Mouse (Mus musculus): Measurements from ENCODE around the gene Hoxa10. TPM values are rescaled to one million over a fixed set of nuclear protein-coding genes. Genes with fewer than 3 reads are reported as not detected.

Gene Hoxa10
- total and polyA plus RNA-seq, 3 experiments = 0.05 TPM; not detected in 2

DNA sequence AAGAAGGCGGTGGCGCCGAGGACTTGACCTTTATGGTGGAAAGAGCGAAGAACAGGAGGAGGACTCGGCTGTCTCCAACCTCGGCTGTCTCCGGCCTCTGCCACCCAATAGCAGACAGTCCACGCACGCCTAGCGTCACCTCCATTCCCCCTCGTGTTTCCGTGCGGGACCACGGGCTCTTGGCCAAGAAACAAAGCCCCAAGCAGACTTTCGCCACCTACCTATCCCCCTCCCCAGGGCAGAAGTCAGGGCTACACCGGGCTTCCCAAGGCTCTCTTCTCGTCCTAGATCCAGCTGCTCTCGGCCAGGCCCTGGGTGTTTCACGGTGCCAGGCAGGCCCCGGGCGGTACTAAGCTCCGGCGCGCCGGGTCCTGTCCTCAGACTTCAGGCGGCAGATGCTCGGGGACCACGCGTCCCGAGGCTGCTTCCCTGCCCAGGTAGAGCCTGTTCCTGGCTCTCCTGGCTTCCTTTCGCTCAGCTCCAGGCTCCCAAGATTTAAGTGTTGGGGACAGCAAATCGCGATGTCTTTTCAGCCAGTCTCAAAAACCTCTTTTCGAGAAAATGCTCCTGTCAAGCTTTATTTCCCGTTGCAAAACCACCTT is 12.2 kb upstream of the Hoxa10 start:
- DNase-seq (ENCODE audit: low spot score) (no peak), ATAC-seq (ENCODE audit: extremely low read depth, insufficient number of reproducible peaks, low FRiP score, poor library complexity, severe bottlenecking) (no peak)
- peaks cover 37% of the 10 kb centered on the region for H3K27me3 ChIP-seq (ENCODE audit: insufficient read depth, low read length)
- H3K4me1 ChIP-seq (ENCODE audit: insufficient read depth, low read depth, low read length) = no peaks in the 10 kb centered on the region
- no peaks in the 10 kb centered on the region for H3K36me3 ChIP-seq (replicated peaks)
- no peaks in the 10 kb centered on the region for H3K9me3 ChIP-seq (replicated peaks)
- no peak overlapping the region for H3K4me3 ChIP-seq (ENCODE audit: low read depth, low read length)
- TF ChIP-seq CTCF (IDR thresholded peaks at IDR 0.05; ENCODE audit: low read depth, low read length) (no peak), GATA2 (IDR thresholded peaks at IDR 0.05; ENCODE audit: borderline replicate concordance, low read depth, low read length) (no peak), POLR2AphosphoS5 (IDR thresholded peaks at IDR 0.05; ENCODE audit: insufficient replicate concordance, low read depth, low read length) (no peak), TAL1 (conservative IDR thresholded peaks at IDR 0.05; ENCODE audit: low read depth, low read length) (no peak), GATA1 (IDR thresholded peaks at IDR 0.05; ENCODE audit: borderline replicate concordance, low read length) (no peak)

DNA sequence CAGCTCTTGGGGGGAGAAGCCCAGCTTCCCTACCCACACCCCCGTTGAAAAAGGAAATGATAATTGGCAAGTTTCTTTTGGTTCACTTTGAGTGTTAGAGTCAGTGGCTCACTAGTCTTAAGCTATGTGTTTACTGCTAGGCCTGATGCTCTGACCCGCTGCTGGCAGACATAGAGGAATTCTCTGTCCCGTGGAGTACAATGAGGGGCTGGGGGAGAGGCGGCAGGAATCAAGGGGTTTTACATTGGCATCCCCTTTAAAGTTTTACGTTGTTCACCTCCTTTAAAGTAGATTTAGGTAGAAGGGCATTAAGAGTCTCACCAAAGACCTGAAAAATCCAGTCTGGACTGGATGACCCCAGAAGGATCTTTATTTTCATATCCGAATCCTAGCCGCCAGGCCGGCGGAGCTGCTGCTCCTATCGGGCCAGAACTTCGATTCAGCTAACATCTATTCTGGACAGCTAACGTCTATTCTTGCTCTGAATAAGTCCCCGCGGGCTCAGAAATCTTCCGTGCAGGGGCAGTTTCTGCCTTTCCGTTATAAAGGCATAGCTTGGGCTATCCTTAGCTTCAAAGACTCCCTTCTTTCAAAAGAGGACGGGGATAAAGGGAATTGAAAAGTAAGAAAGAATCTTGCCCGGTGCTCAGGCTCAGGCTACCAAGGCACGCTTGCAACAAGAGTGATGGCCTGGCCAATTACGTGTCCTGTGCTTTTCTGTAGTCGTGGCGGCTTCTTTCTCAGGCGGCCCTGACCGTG is 11.5 kb upstream of the Hoxa10 start:
- TF ChIP-seq TAL1 (conservative IDR thresholded peaks at IDR 0.05; ENCODE audit: low read depth, low read length) = no peak
- no peak for TF ChIP-seq GATA2 (IDR thresholded peaks at IDR 0.05; ENCODE audit: borderline replicate concordance, low read depth, low read length)
- TF ChIP-seq GATA1 (IDR thresholded peaks at IDR 0.05; ENCODE audit: borderline replicate concordance, low read length) = no peak
- no peak for TF ChIP-seq CTCF (IDR thresholded peaks at IDR 0.05; ENCODE audit: low read depth, low read length)
- TF ChIP-seq POLR2AphosphoS5 (IDR thresholded peaks at IDR 0.05; ENCODE audit: insufficient replicate concordance, low read depth, low read length) = no peak
- ATAC-seq (ENCODE audit: extremely low read depth, insufficient number of reproducible peaks, low FRiP score, poor library complexity, severe bottlenecking) (no peak), DNase-seq (ENCODE audit: low spot score) (no peak)
- H3K4me3 ChIP-seq (ENCODE audit: low read depth, low read length) = no peak overlapping the region
- no peaks in the 10 kb centered on the region for H3K9me3 ChIP-seq (replicated peaks)
- no peaks in the 10 kb centered on the region for H3K36me3 ChIP-seq (replicated peaks)
- peaks cover 41% of the 10 kb centered on the region for H3K27me3 ChIP-seq (ENCODE audit: insufficient read depth, low read length)
- no peaks in the 10 kb centered on the region for H3K4me1 ChIP-seq (ENCODE audit: insufficient read depth, low read depth, low read length)

DNA sequence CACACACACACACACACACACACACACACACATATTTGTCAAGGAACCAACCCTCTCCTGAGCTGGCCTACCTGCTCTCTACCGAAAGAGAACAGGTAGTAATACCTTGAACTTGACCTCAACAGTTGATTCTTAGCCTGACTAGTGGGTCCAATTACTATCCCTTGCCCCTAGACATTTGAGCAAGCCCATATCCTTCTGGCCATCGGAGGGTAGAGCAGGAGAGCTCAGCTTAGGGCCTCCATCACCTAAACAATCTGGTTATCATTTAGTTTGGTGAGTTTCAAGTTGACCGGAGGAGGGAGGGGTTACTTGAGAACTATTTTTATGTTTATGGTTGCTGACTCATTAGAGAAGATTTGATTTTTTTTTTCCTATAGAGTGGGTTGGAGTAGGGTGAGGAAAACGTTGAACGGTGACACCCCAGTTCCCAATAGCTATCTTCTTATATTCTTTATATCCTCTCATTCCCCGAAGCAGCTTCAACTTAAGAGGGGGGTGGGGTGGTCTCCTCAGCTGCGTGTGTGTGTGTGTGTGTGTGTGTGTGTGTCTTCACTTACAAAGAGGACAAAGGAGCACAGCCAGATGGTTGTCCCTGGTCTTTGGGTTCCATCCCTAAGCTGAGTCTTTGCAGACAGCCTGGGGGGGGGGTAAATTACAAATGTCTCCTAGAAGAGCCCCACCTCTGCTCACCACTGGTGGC is 10.7 kb upstream of the Hoxa10 start:
- Histone ChIP-seq H3K27me3 (ENCODE audit: insufficient read depth, low read length) (peaks cover 44% of the 10 kb centered on the region), H3K4me3 (ENCODE audit: low read depth, low read length) (no peak overlapping the region), H3K36me3 (replicated peaks) (no peaks in the 10 kb centered on the region), H3K4me1 (ENCODE audit: insufficient read depth, low read depth, low read length) (no peaks in the 10 kb centered on the region), H3K9me3 (replicated peaks) (no peaks in the 10 kb centered on the region)
- TF ChIP-seq POLR2AphosphoS5 (IDR thresholded peaks at IDR 0.05; ENCODE audit: insufficient replicate concordance, low read depth, low read length) (no peak), CTCF (IDR thresholded peaks at IDR 0.05; ENCODE audit: low read depth, low read length) (no peak), TAL1 (conservative IDR thresholded peaks at IDR 0.05; ENCODE audit: low read depth, low read length) (no peak), GATA1 (IDR thresholded peaks at IDR 0.05; ENCODE audit: borderline replicate concordance, low read length) (no peak), GATA2 (IDR thresholded peaks at IDR 0.05; ENCODE audit: borderline replicate concordance, low read depth, low read length) (no peak)
- no peak for ATAC-seq (ENCODE audit: extremely low read depth, insufficient number of reproducible peaks, low FRiP score, poor library complexity, severe bottlenecking)
- DNase-seq (ENCODE audit: low spot score) = no peak

DNA sequence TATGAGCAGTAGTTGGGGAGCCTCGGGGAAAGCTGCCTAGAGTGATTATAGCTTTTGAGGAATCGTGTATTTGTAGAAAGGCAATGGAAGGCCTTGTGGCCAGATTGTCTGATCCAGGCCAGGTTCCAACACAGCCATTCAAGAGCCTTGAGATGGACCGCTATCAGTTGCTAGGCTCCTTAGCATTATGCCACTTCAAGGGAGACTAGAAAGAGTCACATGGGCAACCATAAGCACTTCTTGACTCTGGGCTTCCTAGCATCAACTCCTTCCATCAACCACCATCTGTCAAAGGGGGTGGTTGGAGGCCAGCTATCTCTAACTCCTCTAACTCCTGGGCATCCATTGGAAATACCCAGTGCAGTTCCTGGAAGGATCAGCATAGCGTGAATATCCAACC is 9.2 kb upstream of the Hoxa10 start:
- H3K36me3 ChIP-seq (replicated peaks) = no peaks in the 10 kb centered on the region
- peaks cover 52% of the 10 kb centered on the region for H3K27me3 ChIP-seq (ENCODE audit: insufficient read depth, low read length)
- ATAC-seq (ENCODE audit: extremely low read depth, insufficient number of reproducible peaks, low FRiP score, poor library complexity, severe bottlenecking) = no peak
- no peak for DNase-seq (ENCODE audit: low spot score)
- no peak for TF ChIP-seq POLR2AphosphoS5 (IDR thresholded peaks at IDR 0.05; ENCODE audit: insufficient replicate concordance, low read depth, low read length)
- TF ChIP-seq GATA2 (IDR thresholded peaks at IDR 0.05; ENCODE audit: borderline replicate concordance, low read depth, low read length) = no peak
- no peak for TF ChIP-seq GATA1 (IDR thresholded peaks at IDR 0.05; ENCODE audit: borderline replicate concordance, low read length)
- TF ChIP-seq CTCF (IDR thresholded peaks at IDR 0.05; ENCODE audit: low read depth, low read length) = no peak
- TF ChIP-seq TAL1 (conservative IDR thresholded peaks at IDR 0.05; ENCODE audit: low read depth, low read length) = no peak
- no peaks in the 10 kb centered on the region for H3K4me1 ChIP-seq (ENCODE audit: insufficient read depth, low read depth, low read length)
- no peak overlapping the region for H3K4me3 ChIP-seq (ENCODE audit: low read depth, low read length)
- H3K9me3 ChIP-seq (replicated peaks) = no peaks in the 10 kb centered on the region

DNA sequence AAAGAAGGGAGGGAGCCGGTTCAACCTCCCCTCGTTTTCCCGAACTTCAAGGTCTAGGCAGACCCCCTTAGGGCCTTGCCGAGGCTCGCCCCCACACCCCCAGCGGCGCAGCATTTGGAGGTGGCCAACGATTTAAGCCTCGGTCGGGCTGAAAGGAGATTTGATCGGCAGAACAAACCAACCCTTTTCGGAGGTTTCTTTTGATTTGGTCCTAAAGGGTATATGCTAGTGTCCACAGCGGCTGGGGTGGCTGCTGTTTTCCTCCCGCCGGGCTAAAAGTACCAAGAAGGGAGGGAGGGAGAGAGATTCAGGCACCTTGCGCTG is 8.7 kb upstream of the Hoxa10 start:
- no peak for ATAC-seq (ENCODE audit: extremely low read depth, insufficient number of reproducible peaks, low FRiP score, poor library complexity, severe bottlenecking)
- Histone ChIP-seq H3K9me3 (replicated peaks) (no peaks in the 10 kb centered on the region), H3K27me3 (ENCODE audit: insufficient read depth, low read length) (peaks cover 52% of the 10 kb centered on the region), H3K36me3 (replicated peaks) (no peaks in the 10 kb centered on the region), H3K4me3 (ENCODE audit: low read depth, low read length) (no peak overlapping the region), H3K4me1 (ENCODE audit: insufficient read depth, low read depth, low read length) (no peaks in the 10 kb centered on the region)
- no peak for DNase-seq (ENCODE audit: low spot score)
- TF ChIP-seq TAL1 (conservative IDR thresholded peaks at IDR 0.05; ENCODE audit: low read depth, low read length) = no peak
- TF ChIP-seq GATA2 (IDR thresholded peaks at IDR 0.05; ENCODE audit: borderline replicate concordance, low read depth, low read length) = no peak
- no peak for TF ChIP-seq GATA1 (IDR thresholded peaks at IDR 0.05; ENCODE audit: borderline replicate concordance, low read length)

DNA sequence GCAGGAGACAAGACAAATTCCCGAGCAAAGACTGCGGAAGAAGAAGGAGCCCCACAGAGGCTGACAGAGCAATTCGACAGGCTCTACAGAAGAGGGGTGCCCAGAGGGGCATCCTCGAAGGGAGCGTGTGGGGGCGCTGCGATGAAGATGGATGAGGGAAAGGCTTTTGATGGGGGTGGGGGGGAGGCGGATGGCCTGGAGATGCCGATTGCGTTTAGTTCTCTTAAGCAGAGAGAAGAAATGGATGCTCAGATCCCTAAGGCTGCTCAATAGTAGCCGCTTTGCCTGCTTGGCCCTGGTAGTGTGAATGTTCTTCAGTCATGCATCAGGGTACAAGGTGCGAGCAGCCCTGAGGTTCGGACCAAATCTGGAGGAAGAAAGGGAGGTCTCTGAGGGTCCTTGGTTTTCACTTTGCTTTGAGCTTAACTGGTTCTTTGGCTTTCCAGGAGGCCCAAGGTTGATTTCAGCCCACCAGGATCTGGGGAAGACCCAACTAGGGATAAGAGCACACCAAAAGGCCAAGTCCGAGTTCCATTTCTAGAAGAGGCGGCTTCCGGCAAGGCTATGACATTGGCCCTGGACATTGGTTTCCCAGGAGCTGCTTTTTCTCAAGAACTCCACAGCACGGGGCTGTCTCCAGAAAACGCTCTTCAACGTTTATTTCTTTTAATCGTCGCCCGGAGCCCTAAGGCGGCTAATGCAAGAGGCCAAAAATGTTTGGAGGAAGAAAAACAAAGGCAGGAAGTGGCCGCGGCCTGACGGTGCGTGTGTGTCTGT is 8.2 kb upstream of the Hoxa10 start:
- Histone ChIP-seq H3K36me3 (replicated peaks) (no peaks in the 10 kb centered on the region), H3K4me1 (ENCODE audit: insufficient read depth, low read depth, low read length) (no peaks in the 10 kb centered on the region), H3K9me3 (replicated peaks) (no peaks in the 10 kb centered on the region), H3K27me3 (ENCODE audit: insufficient read depth, low read length) (peaks cover 54% of the 10 kb centered on the region), H3K4me3 (ENCODE audit: low read depth, low read length) (no peak overlapping the region)
- no peak for ATAC-seq (ENCODE audit: extremely low read depth, insufficient number of reproducible peaks, low FRiP score, poor library complexity, severe bottlenecking)
- TF ChIP-seq GATA1 (IDR thresholded peaks at IDR 0.05; ENCODE audit: borderline replicate concordance, low read length) (no peak), CTCF (IDR thresholded peaks at IDR 0.05; ENCODE audit: low read depth, low read length) (no peak), GATA2 (IDR thresholded peaks at IDR 0.05; ENCODE audit: borderline replicate concordance, low read depth, low read length) (no peak), TAL1 (conservative IDR thresholded peaks at IDR 0.05; ENCODE audit: low read depth, low read length) (no peak), POLR2AphosphoS5 (IDR thresholded peaks at IDR 0.05; ENCODE audit: insufficient replicate concordance, low read depth, low read length) (no peak)
- no peak for DNase-seq (ENCODE audit: low spot score)
